Mouse (Mus musculus): ENCODE data around the gene Uck1.

Uck1 gene

GRCm38 (mm10) chr2:32218541-32219334, 41.2 kb downstream of the Uck1 start:
- no peak for DNase-seq (ENCODE audit: low spot score in 2 of 2)

GRCm38 (mm10) chr2:32218113-32218512, 41.8 kb downstream of the Uck1 start:
- no peak for DNase-seq (ENCODE audit: low spot score in 2 of 2)

GRCm38 (mm10) chr2:32217656-32218055, 42.3 kb downstream of the Uck1 start:
- no peak for DNase-seq (ENCODE audit: low spot score in 2 of 2)

- no peak for DNase-seq (ENCODE audit: low spot score in 2 of 2)
Observed at GRCm38 (mm10) chr2:32216506-32216905, 43.5 kb downstream of the Uck1 start.

GRCm38 (mm10) chr2:32215576-32215975, 44.4 kb downstream of the Uck1 start:
- no peak for DNase-seq (ENCODE audit: low spot score in 2 of 2)

GRCm38 (mm10) chr2:32213000-32213399, 47.0 kb downstream of the Uck1 start:
- no peak for DNase-seq (ENCODE audit: low spot score in 2 of 2)

- DNase-seq (ENCODE audit: low spot score in 2 of 2), result no peak
Observed at GRCm38 (mm10) chr2:32211689-32212088, 48.3 kb downstream of the Uck1 start.

- no peak for DNase-seq (ENCODE audit: low spot score in 2 of 2)
Observed at GRCm38 (mm10) chr2:32207682-32208081, 52.3 kb downstream of the Uck1 start.

Measured in right cerebral cortex, adult 2 months (tissue).